ENCODE assay signal across 8 mouse cellular contexts in the genomic region with DNA sequence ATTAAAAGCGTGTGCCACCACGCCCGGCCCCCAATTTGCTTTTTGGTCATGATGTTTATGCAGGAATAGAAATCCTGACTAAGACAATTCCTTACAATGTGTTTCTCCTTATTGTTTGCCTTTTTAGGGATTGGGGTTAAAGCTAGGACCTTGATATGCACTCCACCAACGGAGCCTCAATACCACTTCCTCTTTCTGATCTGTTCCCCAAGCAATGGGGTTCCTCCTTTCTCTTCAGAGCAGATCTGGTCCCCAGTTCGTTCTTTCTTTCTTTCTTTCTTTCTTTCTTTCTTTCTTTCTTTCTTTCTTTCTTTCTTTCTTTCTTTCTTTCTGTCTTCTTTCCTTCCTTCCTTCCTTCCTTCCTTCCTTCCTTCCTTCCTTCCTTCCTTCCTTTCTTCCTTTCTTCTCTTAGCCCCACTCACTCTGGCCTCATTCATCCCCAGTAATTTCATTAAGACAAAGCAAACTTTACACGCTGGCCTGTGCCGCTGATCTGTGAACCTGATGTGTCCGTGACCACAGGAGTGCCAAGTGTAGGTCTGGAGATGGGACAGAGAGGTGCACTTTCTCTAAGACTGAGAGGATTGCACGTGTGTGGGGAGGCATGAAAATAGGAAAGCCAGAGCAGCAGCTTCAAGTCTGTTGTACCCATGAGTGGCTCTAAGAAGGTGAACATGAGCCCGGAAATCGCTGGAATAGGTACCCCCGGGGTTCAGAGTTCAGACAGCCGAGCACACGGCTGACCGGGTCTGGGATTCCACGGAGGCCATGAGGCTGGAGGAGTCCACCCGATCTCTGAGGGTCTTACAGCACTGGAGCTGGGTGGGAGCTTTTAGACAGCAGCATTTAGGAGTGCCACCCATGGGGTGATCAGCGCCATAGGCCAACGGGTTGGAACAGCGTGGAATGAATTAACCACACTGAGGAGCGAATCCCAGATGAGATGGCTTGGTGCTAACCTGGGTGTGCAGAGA. TPM values are rescaled to one million over a fixed set of nuclear protein-coding genes. Genes with fewer than 3 reads are reported as not detected.
DNase-seq lines count a peak whose midpoint lies in the region; ATAC-seq and TF ChIP-seq lines count a peak whose summit lies in the region.

No protein-coding gene starts in this region.

- peak overlapping the region; percentile 47 for H3K4me3 ChIP-seq in lung, embryonic 14.5 days (ENCODE audit: low read depth, low read length)
- H3K4me3 ChIP-seq in embryonic facial prominence, embryonic 15.5 days (replicated peaks): peak overlapping the region; percentile 57
- peak overlapping the region; percentile 52 for H3K4me3 ChIP-seq in neural tube, embryonic 13.5 days

- 0 out of 2 replicates have a peak, but pooled peaks cover 2% of the 10 kb centered on the region for H3K27me3 ChIP-seq in lung, embryonic 14.5 days (ENCODE audit: insufficient read depth, low read length)
- H3K27me3 ChIP-seq in embryonic facial prominence, embryonic 15.5 days: peaks cover 8% of the 10 kb centered on the region; the same call in 1 of the 2 replicates
- peaks cover 20% of the 10 kb centered on the region for H3K27me3 ChIP-seq in neural tube, embryonic 13.5 days

- no peak for DNase-seq in lung, embryonic 14.5 days
- no peak for DNase-seq in lung, postnatal 25 days (ENCODE audit: low spot score)
- peak; percentile 11 for DNase-seq in kidney, postnatal 14 days
- DNase-seq in layer of hippocampus, postnatal 10 days (ENCODE audit: low spot score in 2 of 2): no peak
- DNase-seq in left cerebral cortex, postnatal 25 days (ENCODE audit: low spot score in 2 of 2): no peak
- DNase-seq in cerebellum, postnatal 14 days: no peak

- intact Hi-C loops in left cerebral cortex, postnatal 25 days (cut with DNase I): no loop called here

- peak overlapping the region; percentile 87 for H3K4me2 ChIP-seq in lung, embryonic 14.5 days
- peak overlapping the region; percentile 88 for H3K4me2 ChIP-seq in embryonic facial prominence, embryonic 15.5 days (replicated peaks)
- peak overlapping the region; percentile 92 for H3K4me2 ChIP-seq in neural tube, embryonic 13.5 days

- ATAC-seq in lung, embryonic 14.5 days (ENCODE audit: insufficient read depth): peak; percentile 16
- peak; percentile 49; the same call in 1 of the 2 replicates for ATAC-seq in embryonic facial prominence, embryonic 15.5 days (ENCODE audit: insufficient number of reproducible peaks, low FRiP score, low TSS enrichment, low read depth)
- peak; percentile 21; the same call in 1 of the 2 replicates for ATAC-seq in neural tube, embryonic 13.5 days (ENCODE audit: low read depth)

- H3K9me3 ChIP-seq in lung, embryonic 14.5 days (ENCODE audit: low read depth, low read length): no peaks in the 10 kb centered on the region
- no peaks in the 10 kb centered on the region for H3K9me3 ChIP-seq in embryonic facial prominence, embryonic 15.5 days (replicated peaks)
- H3K9me3 ChIP-seq in neural tube, embryonic 13.5 days: no peaks in the 10 kb centered on the region

- no peaks in the 10 kb centered on the region for H3K4me1 ChIP-seq in lung, embryonic 14.5 days (ENCODE audit: insufficient read depth)
- H3K4me1 ChIP-seq in embryonic facial prominence, embryonic 15.5 days: peaks cover 9% of the 10 kb centered on the region
- peaks cover 13% of the 10 kb centered on the region for H3K4me1 ChIP-seq in neural tube, embryonic 13.5 days (replicated peaks)

- H3K36me3 ChIP-seq in lung, embryonic 14.5 days (ENCODE audit: insufficient read depth): no peaks in the 10 kb centered on the region
- no peaks in the 10 kb centered on the region for H3K36me3 ChIP-seq in embryonic facial prominence, embryonic 15.5 days
- no peaks in the 10 kb centered on the region for H3K36me3 ChIP-seq in neural tube, embryonic 13.5 days

- WGBS in lung, embryonic 14.5 days: 35% methylated on average over 21 of the region's 21 CpGs
- WGBS in embryonic facial prominence, embryonic 15.5 days: 37% methylated on average over 21 of the region's 21 CpGs
- 35% methylated on average over 21 of the region's 21 CpGs for WGBS in neural tube, embryonic 13.5 days

- H3K27ac ChIP-seq in lung, embryonic 14.5 days (ENCODE audit: low read depth): no peak overlapping the region
- no peak overlapping the region for H3K27ac ChIP-seq in embryonic facial prominence, embryonic 15.5 days (replicated peaks)
- H3K27ac ChIP-seq in neural tube, embryonic 13.5 days (replicated peaks): no peak overlapping the region

- H3K9ac ChIP-seq in lung, embryonic 14.5 days: peak overlapping the region; percentile 44; the same call in 1 of the 2 replicates
- peak overlapping the region; percentile 23; the same call in 1 of the 2 replicates for H3K9ac ChIP-seq in embryonic facial prominence, embryonic 15.5 days
- H3K9ac ChIP-seq in neural tube, embryonic 13.5 days: peak overlapping the region; percentile 69

- no peak for TF ChIP-seq CTCF in lung, embryonic 14.5 days (IDR thresholded peaks at IDR 0.05; ENCODE audit: low read depth)

RNA-seq across cellular contexts. Expression of gene Pdxk, which starts 16.5 kb away (rescaled TPM):
- 5.9 and 6.9 TPM in 2 replicates for polyA plus RNA-seq in lung, embryonic 14.5 days (2014; fragmentation: Nextera tagmentation; extraction: Ambion mirVana)
- polyA plus RNA-seq in embryonic facial prominence, embryonic 15.5 days (2015; fragmentation: Nextera tagmentation; extraction: Ambion mirVana): 12.7 and 14.1 TPM in 2 replicates
- polyA plus RNA-seq in neural tube, embryonic 13.5 days (2015; fragmentation: Nextera tagmentation; extraction: Ambion mirVana): 16.1 and 18.6 TPM in 2 replicates
- 10 to 100 TPM; 57.3 to 58.6 TPM for total RNA-seq in layer of hippocampus, postnatal 10 days (2021)
- 100 to 1,000 TPM; 109 to 122 TPM for total RNA-seq in left cerebral cortex, postnatal 25 days (2021)

RNA-seq across cellular contexts. Expression of gene Olfr1358, which starts 36.0 kb away (rescaled TPM):
- polyA plus RNA-seq in lung, embryonic 14.5 days (2014; fragmentation: Nextera tagmentation; extraction: Ambion mirVana): not detected in 2 replicates
- 0.21 TPM in 1 of 2 replicates, not detected in the other for polyA plus RNA-seq in embryonic facial prominence, embryonic 15.5 days (2015; fragmentation: Nextera tagmentation; extraction: Ambion mirVana)
- not detected in 2 replicates for polyA plus RNA-seq in neural tube, embryonic 13.5 days (2015; fragmentation: Nextera tagmentation; extraction: Ambion mirVana)
- total RNA-seq in layer of hippocampus, postnatal 10 days (2021): not detected
- total RNA-seq in left cerebral cortex, postnatal 25 days (2021): not detected

RNA-seq across cellular contexts. Expression of gene Cstb, which starts 55.8 kb away (rescaled TPM):
- 201 and 211 TPM in 2 replicates for polyA plus RNA-seq in lung, embryonic 14.5 days (2014; fragmentation: Nextera tagmentation; extraction: Ambion mirVana)
- 265 and 273 TPM in 2 replicates for polyA plus RNA-seq in embryonic facial prominence, embryonic 15.5 days (2015; fragmentation: Nextera tagmentation; extraction: Ambion mirVana)
- polyA plus RNA-seq in neural tube, embryonic 13.5 days (2015; fragmentation: Nextera tagmentation; extraction: Ambion mirVana): 107 and 115 TPM in 2 replicates
- 10 to 100 TPM; 37.4 to 38.2 TPM for total RNA-seq in layer of hippocampus, postnatal 10 days (2021)
- 10 to 100 TPM; 39.5 to 42.4 TPM for total RNA-seq in left cerebral cortex, postnatal 25 days (2021)
